Mouse (Mus musculus) limb, embryonic 14.5 days (tissue): ENCODE results near the gene Pik3ca. TPM values are rescaled to one million over a fixed set of nuclear protein-coding genes. Genes with fewer than 3 reads are reported as not detected.
A peak's percentile ranks its signal among the peaks of the same experiment; 100 is the strongest.

Source experiments
- ATAC-seq: fragments of 200-750 bp; cut with Nextera tagmentation; 2 replicates; pipeline ENCODE4 v1.8.0; 2017; ENCODE audit warnings: low read depth, moderate number of reproducible peaks, moderate TSS enrichment; ENCODE audit not compliant: low FRiP score
- DNase-seq: peaks from one replicate; pipeline ENCODE4 v3.0.0-alpha.2; 2015; ENCODE audit warnings: low spot score
- H3K27ac ChIP-seq: fragments of 300-500 bp; sonication (generic); replicated peaks from 2 replicates; pipeline ENCODE4 v1.5.1; 2014; ENCODE audit warnings: low read depth, mild to moderate bottlenecking, low read length, moderate library complexity, mixed read lengths
- H3K27me3 ChIP-seq: fragments of 300-500 bp; sonication (generic); 2 replicates; pipeline ENCODE4 v1.6.1; 2014; ENCODE audit warnings: low read length, mixed read lengths; ENCODE audit not compliant: control insufficient read depth, insufficient read depth
- H3K36me3 ChIP-seq: fragments of 300-500 bp; sonication (generic); 2 replicates; pipeline ENCODE4 v1.6.1; 2014; ENCODE audit warnings: mild to moderate bottlenecking, low read length, moderate library complexity, mixed read lengths; ENCODE audit not compliant: control insufficient read depth, insufficient read depth
- H3K4me1 ChIP-seq: fragments of 300-500 bp; sonication (generic); 2 replicates; pipeline ENCODE4 v1.6.1; 2014; ENCODE audit warnings: antibody characterized with exemption, low read length, mixed read lengths; ENCODE audit not compliant: control insufficient read depth, insufficient read depth
- H3K4me2 ChIP-seq: fragments of 300-500 bp; sonication (generic); replicated peaks from 2 replicates; pipeline ENCODE4 v1.6.1; 2014; ENCODE audit warnings: low read depth, mild to moderate bottlenecking, low read length, moderate library complexity; ENCODE audit not compliant: severe bottlenecking
- H3K4me3 ChIP-seq: fragments of 300-500 bp; sonication (generic); replicated peaks from 2 replicates; pipeline ENCODE4 v1.5.1; 2014; ENCODE audit warnings: low read length
- H3K9ac ChIP-seq: fragments of 300-500 bp; sonication (generic); 2 replicates; pipeline ENCODE4 v1.6.1; 2014; ENCODE audit warnings: mild to moderate bottlenecking, low read depth, low read length, moderate library complexity; ENCODE audit not compliant: severe bottlenecking
- H3K9me3 ChIP-seq: fragments of 300-500 bp; sonication (generic); 2 replicates; pipeline ENCODE4 v1.6.1; 2016; ENCODE audit warnings: low read length; ENCODE audit not compliant: control insufficient read depth
- POLR2A ChIP-seq: fragments of 200-500 bp; IDR thresholded peaks from 2 replicates; pipeline ENCODE4 v1.8.0; 2012; ENCODE audit warnings: inconsistent platforms, mild to moderate bottlenecking, moderate library complexity, borderline replicate concordance; ENCODE audit not compliant: insufficient read depth, insufficient read length; ENCODE audit errors: extremely low read depth
- WGBS: fragments of 180-500 bp; shearing (Covaris S2); extraction: QIAGEN DNeasy Blood & Tissue Kit; methylation state at CpG from one replicate; pipeline ENCODE4 v1.1.7; 2014; 5-methylcytosine and 5-hydroxymethylcytosine counted together
- polyA plus RNA-seq, 2 experiments: library from polyadenylated mRNA; depleted of rRNA in 1 of 2; stranded (reverse) in 1 of 2; unstranded in 1 of 2; fragments of >200 nt; fragmentation: Nextera tagmentation in 1 of 2; extraction: Ambion mirVana in 1 of 2; gene quantifications; 2 replicates each; pipeline versions ENCODE4 v1.2.1 to v1.2.3; 2012 to 2014

Gene Pik3ca
- polyA plus RNA-seq, 2 experiments: 17.0 to 17.1 TPM

- H3K27me3 ChIP-seq: no peaks in the 10 kb centered on the region
- no peak overlapping the region for H3K9ac ChIP-seq
- 67% methylated on average over 11 of the region's 11 CpGs for WGBS
- H3K9me3 ChIP-seq: no peaks in the 10 kb centered on the region
- no peak overlapping the region for H3K4me2 ChIP-seq
- H3K4me3 ChIP-seq: no peak overlapping the region
- peaks cover 75% of the 10 kb centered on the region for H3K36me3 ChIP-seq
- no peaks in the 10 kb centered on the region for H3K4me1 ChIP-seq
- no peak overlapping the region for H3K27ac ChIP-seq
- DNase-seq: no peak
- ATAC-seq: peak; percentile 53
- no peak for TF ChIP-seq POLR2A
These were observed 57.0 kb downstream of the Pik3ca start for GRCm38 (mm10) chr3:32454329-32455021.

DNA sequence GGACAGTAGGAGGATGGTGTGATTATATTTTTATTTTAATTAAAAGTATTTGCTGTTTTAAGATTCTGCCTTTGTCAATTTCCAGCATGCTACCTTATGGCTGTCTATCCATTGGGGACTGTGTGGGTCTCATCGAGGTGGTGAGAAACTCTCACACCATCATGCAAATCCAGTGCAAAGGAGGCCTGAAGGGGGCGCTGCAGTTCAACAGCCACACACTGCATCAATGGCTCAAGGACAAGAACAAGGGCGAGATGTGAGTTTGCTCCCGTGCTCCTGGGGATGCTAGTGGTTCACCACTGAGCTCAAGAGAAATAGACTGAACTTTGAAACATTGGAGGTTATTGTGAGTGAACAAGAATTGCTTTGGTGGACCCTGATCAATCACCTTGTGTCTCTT, 62.3 kb downstream of the Pik3ca start:
- Histone ChIP-seq H3K4me3 (no peak overlapping the region), H3K4me2 (no peak overlapping the region), H3K27ac (no peak overlapping the region), H3K9me3 (no peaks in the 10 kb centered on the region), H3K9ac (no peak overlapping the region), H3K4me1 (no peaks in the 10 kb centered on the region), H3K27me3 (no peaks in the 10 kb centered on the region), H3K36me3 (peaks cover 81% of the 10 kb centered on the region)
- no peak for DNase-seq
- TF ChIP-seq POLR2A: no peak
- no peak for ATAC-seq
- 72% methylated on average over 4 of the region's 4 CpGs for WGBS

GRCm38 (mm10) chr3:32467321-32467720, 69.8 kb downstream of the Pik3ca start:
- no peak for TF ChIP-seq POLR2A
- ATAC-seq: no peak
- Histone ChIP-seq H3K27ac (no peak overlapping the region), H3K36me3 (peaks cover 22% of the 10 kb centered on the region), H3K4me2 (no peak overlapping the region), H3K4me3 (no peak overlapping the region), H3K9me3 (no peaks in the 10 kb centered on the region), H3K27me3 (no peaks in the 10 kb centered on the region), H3K9ac (no peak overlapping the region), H3K4me1 (peaks cover 16% of the 10 kb centered on the region)
- DNase-seq: no peak
- WGBS: 86% methylated on average over 4 of the region's 4 CpGs

GRCm38 (mm10) chr3:32468411-32468810, 70.9 kb downstream of the Pik3ca start:
- no peaks in the 10 kb centered on the region for H3K9me3 ChIP-seq
- no peak for ATAC-seq
- no peak for TF ChIP-seq POLR2A
- H3K36me3 ChIP-seq: peaks cover 12% of the 10 kb centered on the region; the same call in 1 of the 2 replicates
- WGBS: 67% methylated on average over 4 of the region's 4 CpGs
- DNase-seq: no peak
- no peak overlapping the region for H3K27ac ChIP-seq
- no peak overlapping the region for H3K4me2 ChIP-seq
- no peak overlapping the region for H3K9ac ChIP-seq
- no peaks in the 10 kb centered on the region for H3K27me3 ChIP-seq
- peaks cover 21% of the 10 kb centered on the region for H3K4me1 ChIP-seq
- H3K4me3 ChIP-seq: no peak overlapping the region

DNA sequence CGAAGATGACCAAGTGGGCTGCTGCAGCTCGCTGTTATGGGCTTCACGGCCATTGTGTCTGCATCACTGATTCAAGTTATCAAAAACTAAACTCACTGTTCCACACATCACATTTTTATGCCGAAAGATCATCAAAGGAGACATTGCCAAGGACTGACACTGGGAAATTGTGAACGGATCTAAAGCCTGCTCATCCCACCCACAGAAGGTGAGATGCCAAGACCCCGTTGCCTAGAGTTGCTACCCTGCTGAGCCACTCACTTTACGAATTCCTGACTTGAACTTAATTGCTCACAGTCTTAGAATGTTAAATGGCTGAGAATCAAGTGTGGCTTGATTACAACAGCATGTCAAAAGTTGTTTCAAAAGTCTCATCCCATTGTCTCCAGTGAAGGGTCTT, 73.0 kb downstream of the Pik3ca start:
- WGBS: 66% methylated on average over 7 of the region's 7 CpGs
- Histone ChIP-seq H3K27me3 (no peaks in the 10 kb centered on the region), H3K4me3 (no peak overlapping the region), H3K4me2 (no peak overlapping the region), H3K36me3 (0 out of 2 replicates have a peak, but pooled peaks cover 3% of the 10 kb centered on the region), H3K27ac (no peak overlapping the region), H3K9ac (no peak overlapping the region), H3K9me3 (no peaks in the 10 kb centered on the region), H3K4me1 (peaks cover 21% of the 10 kb centered on the region)
- no peak for DNase-seq
- TF ChIP-seq POLR2A: no peak
- ATAC-seq: no peak
